In the genomic region with DNA sequence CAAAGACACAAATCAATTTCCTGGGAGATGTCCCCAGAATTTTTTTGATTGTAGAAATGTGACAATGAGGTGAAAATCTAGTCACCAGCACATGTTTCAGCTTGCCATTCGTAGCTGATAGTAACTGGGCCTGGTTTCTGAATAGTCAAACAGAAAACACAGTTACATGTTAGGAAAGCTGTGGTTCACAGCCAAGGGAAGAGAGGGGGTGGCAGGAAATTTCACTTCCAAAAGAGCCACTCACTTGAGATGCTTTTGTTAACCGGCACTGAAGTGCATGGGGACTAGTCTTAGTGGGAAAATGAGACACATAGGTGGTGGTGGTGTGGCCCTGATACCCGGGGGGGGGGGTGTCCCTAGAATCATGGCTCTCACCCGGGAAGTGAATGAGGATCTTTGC, we compare ENCODE assay signal across 35 mouse cellular contexts. TPM values are rescaled to one million over a fixed set of nuclear protein-coding genes. Genes with fewer than 3 reads are reported as not detected.
"Had no signal": no experiment of that assay in that cellular context is flagged by ENCODE, and none has a peak within 500 bp of the region (broad histone marks: within the 10 kb centered on the region; RNA-seq: fewer than 3 reads in every experiment).

No protein-coding gene starts in this region.

- H3K9me3 ChIP-seq: heart, embryonic 10.5 days; heart, embryonic 12.5 days; hindbrain, embryonic 10.5 days; hindbrain, embryonic 12.5 days; intestine, embryonic 15.5 days; limb, embryonic 10.5 days; limb, embryonic 12.5 days; liver, embryonic 13.5 days had no signal

- H3K27ac ChIP-seq: gastrocnemius, adult 2 months; heart, embryonic 10.5 days; hindbrain, embryonic 10.5 days; hindbrain, embryonic 12.5 days; hindbrain, embryonic 14.5 days; intestine, embryonic 15.5 days; layer of hippocampus, adult 2 months; left cerebral cortex, adult 2 months; limb, embryonic 10.5 days; limb, embryonic 12.5 days; liver, embryonic 13.5 days had no signal

- H3K4me3 ChIP-seq: gastrocnemius, adult 2 months; heart, embryonic 10.5 days; heart, embryonic 12.5 days; hindbrain, embryonic 10.5 days; hindbrain, embryonic 12.5 days; intestine, embryonic 15.5 days; layer of hippocampus, adult 2 months; left cerebral cortex, adult 2 months; limb, embryonic 10.5 days; limb, embryonic 12.5 days; liver, embryonic 13.5 days had no signal

- H3K9ac ChIP-seq: heart, embryonic 12.5 days; hindbrain, embryonic 12.5 days; hindbrain, embryonic 14.5 days; intestine, embryonic 15.5 days; limb, embryonic 12.5 days; liver, embryonic 13.5 days had no signal

- H3K36me3 ChIP-seq: heart, embryonic 10.5 days; heart, embryonic 12.5 days; hindbrain, embryonic 10.5 days; hindbrain, embryonic 12.5 days; intestine, embryonic 15.5 days; limb, embryonic 10.5 days; limb, embryonic 12.5 days; liver, embryonic 13.5 days had no signal

- H3K27me3 ChIP-seq: heart, embryonic 12.5 days; intestine, embryonic 15.5 days; limb, embryonic 12.5 days; liver, embryonic 13.5 days had no signal

- H3K4me1 ChIP-seq: heart, embryonic 12.5 days; hindbrain, embryonic 10.5 days; hindbrain, embryonic 12.5 days; intestine, embryonic 15.5 days; limb, embryonic 10.5 days; limb, embryonic 12.5 days had no signal

- DNase-seq: gastrocnemius, adult 2 months; gastrocnemius, postnatal 10 days; gastrocnemius, postnatal 25 days; heart, adult 18-20 months; heart, postnatal 10 days; heart, postnatal 4 days; kidney, adult 18-20 months; kidney, adult 8-10 months; kidney, postnatal 10 days; kidney, postnatal 25 days; kidney, postnatal 4 days; liver; liver, embryonic 13.5 days had no signal

- ATAC-seq: hindbrain, embryonic 16.5 days; inflammation-experienced regulatory T-cells, adult 6 months; intestine, embryonic 15.5 days; intestine, postnatal 0 days had no signal

- H3K4me2 ChIP-seq: heart, embryonic 12.5 days; hindbrain, embryonic 12.5 days; hindbrain, embryonic 14.5 days; intestine, embryonic 15.5 days; limb, embryonic 12.5 days; liver, embryonic 11.5 days; liver, embryonic 13.5 days had no signal

RNA-seq across cellular contexts. Expression of gene Glrp1, which starts 33.7 kb away (rescaled TPM):
- total RNA-seq: gastrocnemius, adult 2 months; gastrocnemius, postnatal 10 days; gastrocnemius, postnatal 25 days; gastrocnemius, postnatal 4 days; heart, postnatal 25 days; heart, postnatal 4 days; layer of hippocampus, adult 2 months; layer of hippocampus, postnatal 10 days; layer of hippocampus, postnatal 25 days; left cerebral cortex, adult 2 months; left cerebral cortex, postnatal 14 days; left cerebral cortex, postnatal 36 days had no signal
- polyA plus RNA-seq: heart, embryonic 10.5 days; hindbrain, embryonic 10.5 days; hindbrain, embryonic 12.5 days; hindbrain, embryonic 14.5 days; hindbrain, embryonic 16.5 days; inflammation-experienced regulatory T-cells, adult 6 months; intestine, embryonic 15.5 days; intestine, postnatal 0 days; kidney, embryonic 16.5 days; limb, embryonic 10.5 days; limb, embryonic 12.5 days; limb, embryonic 14.5 days had no signal
